Mouse (Mus musculus) forebrain, embryonic 11.5 days (tissue): Measurements from ENCODE around the gene Ggn. TPM values are rescaled to one million over a fixed set of nuclear protein-coding genes. Genes with fewer than 3 reads are reported as not detected.
A peak's percentile ranks its signal among the peaks of the same experiment; 100 is the strongest.
"Not testable (repeated sequence)": the region's sequence is repeated elsewhere in the genome, so short reads cannot be mapped to it uniquely, and the experiment has no call there.

Experiments
- ATAC-seq: fragments of 200-750 bp; cut with Nextera tagmentation; replicated peaks from 2 replicates; pipeline ENCODE4 v1.8.0; 2017; ENCODE audit warnings: moderate TSS enrichment; ENCODE audit not compliant: low FRiP score
- DNase-seq: peaks from one replicate; pipeline ENCODE4 v3.0.0-alpha.2; 2017; ENCODE audit warnings: low spot score
- H3K27ac ChIP-seq: fragments of 300-500 bp; sonication (generic); 2 replicates; pipeline ENCODE4 v1.5.1; 2014; ENCODE audit warnings: low read depth, low read length
- H3K27me3 ChIP-seq: fragments of 300-500 bp; sonication (generic); 2 replicates; pipeline ENCODE4 v1.6.1; 2014; ENCODE audit warnings: mild to moderate bottlenecking, low read length, mixed read lengths; ENCODE audit not compliant: control insufficient read depth, insufficient read depth
- H3K36me3 ChIP-seq: fragments of 300-500 bp; sonication (generic); 2 replicates; pipeline ENCODE4 v1.6.1; 2014; ENCODE audit warnings: mild to moderate bottlenecking, low read length, moderate library complexity, mixed read lengths; ENCODE audit not compliant: control insufficient read depth, insufficient read depth
- H3K4me1 ChIP-seq: fragments of 300-500 bp; sonication (generic); replicated peaks from 2 replicates; pipeline ENCODE4 v1.6.1; 2014; ENCODE audit warnings: low read length, mixed read lengths; ENCODE audit not compliant: control insufficient read depth, insufficient read depth
- H3K4me2 ChIP-seq: fragments of 300-500 bp; sonication (generic); 2 replicates; pipeline ENCODE4 v1.6.1; 2014; ENCODE audit warnings: low read depth, mild to moderate bottlenecking, low read length, moderate library complexity, mixed read lengths; ENCODE audit not compliant: severe bottlenecking
- H3K4me3 ChIP-seq: fragments of 300-500 bp; sonication (generic); 2 replicates; pipeline ENCODE4 v1.5.1; 2014; ENCODE audit warnings: low read depth, low read length
- H3K9ac ChIP-seq: fragments of 300-500 bp; sonication (generic); 2 replicates; pipeline ENCODE4 v1.6.1; 2014; ENCODE audit warnings: low read length
- H3K9me3 ChIP-seq: fragments of 300-500 bp; sonication (generic); 2 replicates; pipeline ENCODE4 v1.6.1; 2016; ENCODE audit warnings: low read length, mixed read lengths; ENCODE audit not compliant: control insufficient read depth
- whole genome bisulfite sequencing: fragments of 180-500 bp; shearing (Covaris S2); extraction: QIAGEN DNeasy Blood & Tissue Kit; methylation state at CpG from one replicate; pipeline ENCODE4 v1.1.7; 2014; 5-methylcytosine and 5-hydroxymethylcytosine counted together
- polyA plus RNA-seq: library from polyadenylated mRNA; unstranded; fragments of >200 nt; fragmentation: Nextera tagmentation; extraction: Ambion mirVana; gene quantifications from 2 replicates; pipeline ENCODE4 v1.2.1, GENCODE M21; 2014

Gene Ggn
- polyA plus RNA-seq, 1 experiment from 2014 or later, result 0.53 TPM

DNA sequence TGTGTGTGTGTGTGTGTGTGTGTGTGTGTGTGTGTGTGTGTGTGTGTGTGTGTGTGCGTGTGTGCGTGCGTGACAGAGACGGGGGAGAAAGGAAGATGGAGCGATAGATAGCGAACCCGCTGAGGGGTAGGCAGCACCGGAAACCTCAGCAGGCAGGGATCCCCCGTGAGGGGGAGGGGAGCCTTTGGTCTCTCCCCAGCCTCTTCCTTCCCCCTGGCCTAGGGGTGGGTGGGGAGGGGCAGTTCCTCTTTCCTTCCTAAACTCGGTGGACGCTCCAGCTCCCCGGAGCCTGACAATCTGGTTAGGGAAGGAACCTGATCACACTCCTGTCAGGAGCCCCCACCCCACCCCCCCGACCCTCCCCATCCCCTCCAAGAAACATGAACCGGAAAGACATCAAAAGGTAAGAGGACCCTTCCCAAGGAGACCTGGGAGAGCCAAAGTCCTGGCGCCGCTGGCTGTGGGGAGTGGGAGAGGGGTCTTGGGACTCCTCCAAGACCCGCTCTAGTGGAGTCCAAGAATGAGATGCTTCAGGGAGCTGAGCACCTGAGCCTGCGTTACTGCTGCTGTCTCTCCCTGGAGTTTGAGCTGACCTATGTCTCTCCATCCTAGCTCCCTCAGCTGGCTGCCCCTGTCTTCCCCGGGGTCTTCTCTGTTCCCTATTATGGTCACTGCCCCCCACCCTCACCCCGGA, 35.2 kb upstream of the Ggn start, which contains the start of gene Rasgrp4:
Gene Rasgrp4 (plus strand): TSS at position 159 of the 694 bp plus-strand sequence.
- peak; percentile 46; the same call in 1 of the 2 replicates for ATAC-seq
- under 1% methylated on average over 16 of the region's 20 CpGs for WGBS
- H3K4me2 ChIP-seq, result peak within 1 kb of the TSS; percentile 55

DNA sequence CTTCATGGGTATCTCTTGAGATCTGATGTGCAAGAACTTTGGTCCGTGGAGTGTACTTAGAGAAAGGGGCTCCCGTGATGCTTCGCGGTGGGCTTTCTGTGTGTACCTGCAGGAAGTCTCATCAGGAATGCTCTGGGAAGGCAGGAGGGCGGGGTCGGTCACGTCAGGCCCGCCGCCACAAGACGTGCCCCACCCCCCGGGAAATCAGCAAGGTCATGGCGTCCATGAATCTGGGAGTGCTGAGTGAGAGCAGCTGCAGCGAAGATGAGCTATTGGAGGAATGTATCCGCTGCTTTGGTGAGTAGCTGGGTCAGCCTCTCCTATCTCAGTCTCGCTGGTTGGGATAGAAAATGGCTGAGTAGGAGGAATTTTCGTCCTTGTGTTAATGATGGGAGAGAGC, 32.6 kb upstream of the Ggn start:
- no peak overlapping the region for H3K4me3 ChIP-seq
- H3K9me3 ChIP-seq, result no peaks in the 10 kb centered on the region
- no peak for ATAC-seq
- peaks cover 2% of the 10 kb centered on the region for H3K27me3 ChIP-seq
- H3K27ac ChIP-seq, result no peak overlapping the region
- H3K4me1 ChIP-seq, result no peaks in the 10 kb centered on the region
- WGBS, result 42% methylated on average over 16 of the region's 16 CpGs
- H3K4me2 ChIP-seq, result no peak overlapping the region
- no peak overlapping the region for H3K9ac ChIP-seq
- no peaks in the 10 kb centered on the region for H3K36me3 ChIP-seq
- no peak for DNase-seq

More for the DNA sequence above, 35.2 kb upstream of the Ggn start, which contains the start of gene Rasgrp4:
- DNase-seq, result peak; percentile 69
- Histone ChIP-seq H3K9me3 (no peaks in the 10 kb centered on the region), H3K36me3 (no peaks in the 10 kb centered on the region), H3K9ac (peak within 1 kb of the TSS; percentile 5; the same call in 1 of the 2 replicates), H3K4me3 (peak within 1 kb of the TSS; percentile 20), H3K27ac (no peak within 1 kb of the TSS), H3K27me3 (peaks cover 2% of the 10 kb centered on the region), H3K4me1 (no peaks in the 10 kb centered on the region)

- H3K36me3 ChIP-seq, ATAC-seq, H3K4me1 ChIP-seq, H3K27me3 ChIP-seq, DNase-seq, H3K4me3 ChIP-seq, H3K9ac ChIP-seq, H3K9me3 ChIP-seq, H3K27ac ChIP-seq, H3K4me2 ChIP-seq: not testable (repeated sequence)
- 94% methylated on average over 3 of the region's 4 CpGs for WGBS
Measured at GRCm38 (mm10) chr7:29139237-29139636, 30.8 kb upstream of the Ggn start.

- ATAC-seq, result no peak
- WGBS, result 85% methylated on average over 8 of the region's 8 CpGs
- no peak overlapping the region for H3K27ac ChIP-seq
Measured at GRCm38 (mm10) chr7:29141416-29141815, 28.6 kb upstream of the Ggn start.

DNA sequence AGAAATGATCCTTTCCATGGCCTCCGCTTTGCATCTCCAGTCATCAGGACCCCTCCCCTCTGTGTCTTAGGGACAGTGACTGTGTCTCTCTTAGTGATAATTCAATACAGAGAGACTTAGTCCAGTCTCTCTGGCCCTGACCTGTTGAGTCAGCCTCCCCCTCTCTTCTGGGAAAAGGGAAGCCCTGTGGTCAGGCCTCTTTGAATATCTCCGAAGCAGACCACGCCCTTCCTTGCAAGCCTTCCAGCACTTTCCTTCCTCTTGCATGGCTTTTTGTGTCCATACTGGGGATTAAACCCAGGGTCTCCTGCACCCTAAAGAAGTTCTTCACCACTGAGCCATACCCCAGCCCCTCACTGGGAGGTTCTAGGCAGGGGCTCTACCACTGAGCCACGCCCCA, 26.0 kb upstream of the Ggn start:
- DNase-seq, result no peak

More at GRCm38 (mm10) chr7:29141416-29141815, 28.6 kb upstream of the Ggn start:
- Histone ChIP-seq H3K4me2 (no peak overlapping the region), H3K9me3 (no peaks in the 10 kb centered on the region), H3K9ac (no peak overlapping the region; the same call in 1 of the 2 replicates), H3K27me3 (no peaks in the 10 kb centered on the region), H3K4me3 (no peak overlapping the region), H3K4me1 (no peaks in the 10 kb centered on the region), H3K36me3 (no peaks in the 10 kb centered on the region)
- no peak for DNase-seq

GRCm38 (mm10) chr7:29146625-29147367, 23.2 kb upstream of the Ggn start:
- DNase-seq, result no peak
- H3K4me2 ChIP-seq, result no peak overlapping the region
- H3K36me3 ChIP-seq, result no peaks in the 10 kb centered on the region
- no peak overlapping the region for H3K4me3 ChIP-seq
- no peak for ATAC-seq
- H3K9me3 ChIP-seq, result no peaks in the 10 kb centered on the region
- no peak overlapping the region for H3K9ac ChIP-seq
- no peaks in the 10 kb centered on the region for H3K27me3 ChIP-seq
- no peaks in the 10 kb centered on the region for H3K4me1 ChIP-seq
- 90% methylated on average over 7 of the region's 7 CpGs for WGBS
- no peak overlapping the region for H3K27ac ChIP-seq

More for the DNA sequence above, 26.0 kb upstream of the Ggn start:
- 91% methylated on average over 4 of the region's 4 CpGs for WGBS
- H3K27me3 ChIP-seq, result no peaks in the 10 kb centered on the region
- H3K27ac ChIP-seq, result no peak overlapping the region
- H3K4me1 ChIP-seq, result no peaks in the 10 kb centered on the region
- no peak overlapping the region for H3K4me2 ChIP-seq
- H3K4me3 ChIP-seq, result no peak overlapping the region
- ATAC-seq, result no peak
- H3K9me3 ChIP-seq, result no peaks in the 10 kb centered on the region
- no peak overlapping the region for H3K9ac ChIP-seq
- no peaks in the 10 kb centered on the region for H3K36me3 ChIP-seq

DNA sequence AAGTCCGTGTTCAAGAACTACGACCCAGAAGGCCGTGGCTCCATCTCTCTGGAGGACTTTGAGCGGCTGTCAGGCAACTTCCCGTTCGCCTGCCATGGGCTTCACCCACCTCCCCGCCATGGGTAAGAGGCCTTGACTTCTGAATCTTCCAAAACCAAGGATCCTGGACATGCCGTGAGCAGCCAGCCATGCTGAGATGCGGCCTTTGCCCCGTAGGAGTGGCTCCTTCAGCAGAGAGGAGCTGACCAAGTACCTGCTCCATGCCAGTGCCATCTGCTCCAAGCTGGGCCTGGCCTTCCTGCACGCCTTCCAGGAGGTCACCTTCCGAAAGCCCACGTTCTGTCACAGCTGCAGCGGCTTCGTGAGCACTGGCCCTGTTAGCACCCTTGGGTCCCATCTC, 21.2 kb upstream of the Ggn start:
- Histone ChIP-seq H3K4me1 (no peaks in the 10 kb centered on the region), H3K4me2 (no peak overlapping the region), H3K27ac (no peak overlapping the region), H3K9ac (no peak overlapping the region), H3K4me3 (no peak overlapping the region), H3K9me3 (no peaks in the 10 kb centered on the region), H3K36me3 (no peaks in the 10 kb centered on the region), H3K27me3 (no peaks in the 10 kb centered on the region)
- 92% methylated on average over 15 of the region's 15 CpGs for WGBS
- ATAC-seq (no peak), DNase-seq (no peak)

- ATAC-seq (no peak), DNase-seq (no peak)
- no peak overlapping the region for H3K4me3 ChIP-seq
- H3K27ac ChIP-seq, result no peak overlapping the region
- WGBS, result 67% methylated on average over 10 of the region's 10 CpGs
- no peaks in the 10 kb centered on the region; the same call in 1 of the 2 replicates for H3K27me3 ChIP-seq
- H3K36me3 ChIP-seq, result no peaks in the 10 kb centered on the region; the same call in 1 of the 2 replicates
- no peaks in the 10 kb centered on the region for H3K9me3 ChIP-seq
- no peak overlapping the region for H3K9ac ChIP-seq
- H3K4me2 ChIP-seq, result no peak overlapping the region
- H3K4me1 ChIP-seq, result no peaks in the 10 kb centered on the region
Measured at GRCm38 (mm10) chr7:29151486-29151885, 18.5 kb upstream of the Ggn start.
